Mouse (Mus musculus) midbrain, embryonic 10.5 days (tissue): ENCODE results near the gene Tmem158. TPM values are rescaled to one million over a fixed set of nuclear protein-coding genes. Genes with fewer than 3 reads are reported as not detected.

Source experiments
- DNase-seq: peaks from one replicate; pipeline ENCODE4 v3.0.0-alpha.2; 2017; ENCODE audit warnings: low spot score
- H3K27ac ChIP-seq: fragments of 300-500 bp; sonication (generic); replicated peaks from 2 replicates; pipeline ENCODE4 v1.5.1; 2016; ENCODE audit warnings: mild to moderate bottlenecking
- H3K27me3 ChIP-seq: fragments of 300-500 bp; sonication (generic); 2 replicates; pipeline ENCODE4 v1.6.1; 2016; ENCODE audit warnings: low read depth, mild to moderate bottlenecking; ENCODE audit not compliant: poor library complexity, severe bottlenecking
- H3K36me3 ChIP-seq: fragments of 300-500 bp; sonication (generic); 2 replicates; pipeline ENCODE4 v1.6.1; 2016; ENCODE audit warnings: mild to moderate bottlenecking, moderate library complexity
- H3K4me1 ChIP-seq: fragments of 300-500 bp; sonication (generic); 2 replicates; pipeline ENCODE4 v1.6.1; 2016
- H3K4me3 ChIP-seq: fragments of 300-500 bp; sonication (generic); 2 replicates; pipeline ENCODE4 v1.5.1; 2016; ENCODE audit warnings: mild to moderate bottlenecking, moderate library complexity
- H3K9me3 ChIP-seq: fragments of 300-500 bp; sonication (generic); replicated peaks from 2 replicates; pipeline ENCODE4 v1.6.1; 2016; ENCODE audit warnings: mild to moderate bottlenecking
- WGBS: fragments of 180-500 bp; shearing (Covaris S2); methylation state at CpG from one replicate; pipeline ENCODE4 v1.1.7; 2016; 5-methylcytosine and 5-hydroxymethylcytosine counted together
- polyA plus RNA-seq: library from polyadenylated mRNA; unstranded; fragments of >200 nt; fragmentation: Nextera tagmentation; extraction: Ambion mirVana; gene quantifications from 2 replicates; pipeline ENCODE4 v1.2.1, GENCODE M21; 2016

The Tmem158 gene
- polyA plus RNA-seq, 1 experiment from 2014 or later, result 4.8 TPM

DNA sequence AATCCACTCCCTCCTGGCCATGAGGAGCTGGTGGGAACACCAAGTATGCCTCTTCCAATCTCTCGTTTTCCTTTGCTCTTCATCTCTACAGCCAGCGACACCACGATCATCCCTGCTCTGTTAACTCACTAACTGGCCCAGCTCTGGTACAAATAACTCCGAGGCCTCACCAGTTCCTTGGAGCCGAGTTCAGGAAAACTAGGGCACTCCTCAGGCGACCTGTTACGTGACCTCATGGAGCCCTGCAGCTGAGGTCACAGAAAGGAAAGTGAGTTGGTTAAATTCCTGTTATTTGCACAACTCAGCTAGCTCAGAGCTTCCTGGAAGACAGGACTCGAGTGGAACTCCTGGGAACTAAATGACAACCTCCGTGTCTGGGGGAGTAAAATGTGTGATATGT is 47.2 kb downstream of the Tmem158 start:
- Histone ChIP-seq H3K27me3 (peaks cover 34% of the 10 kb centered on the region), H3K4me3 (no peak overlapping the region), H3K27ac (no peak overlapping the region), H3K4me1 (peaks cover 10% of the 10 kb centered on the region), H3K9me3 (no peaks in the 10 kb centered on the region), H3K36me3 (no peaks in the 10 kb centered on the region)
- no peak for DNase-seq
- WGBS, result 74% methylated on average over 9 of the region's 9 CpGs

Other genes starting within 250 kb of the Tmem158 start
- gene Tmem42, start 239.4 kb downstream of the Tmem158 start, polyA plus RNA-seq, result 18.6 and 20.3 TPM in 2 replicates
- gene Tgm4, start 226.0 kb downstream of the Tmem158 start, polyA plus RNA-seq, result 0.68 and 0.70 TPM in 2 replicates
- gene Zdhhc3, start 147.6 kb downstream of the Tmem158 start, polyA plus RNA-seq, result 79.2 and 81.9 TPM in 2 replicates
- gene Exosc7, start 147.5 kb downstream of the Tmem158 start, polyA plus RNA-seq, result 138 and 157 TPM in 2 replicates
- 0.20 TPM in 1 of 2 replicates, not detected in the other for gene Clec3b, start 109.8 kb downstream of the Tmem158 start, polyA plus RNA-seq
- 0.47 and 0.48 TPM in 2 replicates for gene Cdcp1, start 44.7 kb downstream of the Tmem158 start, polyA plus RNA-seq
- 584 and 607 TPM in 2 replicates for gene Lars2, start 106.2 kb upstream of the Tmem158 start, polyA plus RNA-seq
- 50.1 and 51.6 TPM in 2 replicates for gene Limd1, start 217.9 kb upstream of the Tmem158 start, polyA plus RNA-seq